Mouse (Mus musculus) gastrocnemius, adult 8-10 months (tissue): ENCODE measurements around the gene Igtp. TPM values are rescaled to one million over a fixed set of nuclear protein-coding genes. Genes with fewer than 3 reads are reported as not detected.
"Not testable (repeated sequence)": the region's sequence is repeated elsewhere in the genome, so short reads cannot be mapped to it uniquely, and the experiment has no call there.

Experiments
- DNase-seq, 2 experiments: peaks; one replicate each; pipeline ENCODE4 v3.0.0; 2022; ENCODE audit warnings: low spot score in 2 of 2
- total RNA-seq, 4 experiments: library from RNA; stranded (reverse); gene quantifications; 2 replicates each; pipeline ENCODE4 v1.2.4; 2022

Gene Igtp
- 1 to 10 TPM; 7.9 to 9.9 (median 8.3) TPM for total RNA-seq

DNA sequence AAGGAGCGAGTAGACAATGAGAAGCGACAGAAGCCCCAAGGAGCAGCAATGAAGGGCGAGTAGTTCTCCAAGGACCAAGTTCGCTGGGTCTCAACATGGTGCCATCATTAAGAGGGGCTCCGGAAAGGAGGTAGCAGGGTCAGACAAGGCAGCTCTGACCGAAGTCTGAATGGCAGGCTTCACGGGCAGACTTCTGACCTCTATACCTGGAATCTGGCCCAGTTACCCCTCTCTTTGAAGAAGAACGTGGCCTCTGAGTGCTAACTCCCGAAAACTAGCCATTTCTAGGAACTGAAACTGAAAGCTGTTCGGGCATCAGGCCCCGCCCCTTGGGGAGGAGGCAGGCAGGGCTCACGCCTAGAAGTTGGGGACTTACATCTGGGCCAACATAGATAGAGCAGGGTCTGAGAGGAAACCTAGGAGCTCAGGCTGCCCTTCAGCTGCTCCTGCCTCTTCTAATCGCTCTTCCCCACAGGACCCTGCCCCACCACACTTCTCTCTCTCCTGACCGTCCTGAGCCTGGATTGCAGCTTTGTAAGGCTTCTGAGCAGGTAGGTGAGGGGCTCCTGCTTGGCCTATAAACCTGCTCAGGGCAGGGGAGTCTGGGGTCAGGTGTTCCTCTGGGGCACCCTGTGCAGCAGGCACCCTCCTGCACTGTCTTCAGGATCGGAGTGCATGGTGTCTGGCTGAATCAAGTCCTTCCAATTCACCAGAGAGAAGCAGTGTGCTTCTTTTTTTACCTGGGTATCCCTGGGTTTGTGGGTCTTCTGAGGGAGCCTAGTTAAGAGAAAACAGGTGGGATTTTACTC lies at the start of gene Igtp, which contains the start of gene Irgm2:
TSS of gene Igtp (plus strand) at position 328 of the 809 bp plus-strand sequence.
TSS of gene Irgm2 (plus strand) at position 390 of the 809 bp plus-strand sequence.
- DNase-seq: peak; percentile 71 to 74

DNA sequence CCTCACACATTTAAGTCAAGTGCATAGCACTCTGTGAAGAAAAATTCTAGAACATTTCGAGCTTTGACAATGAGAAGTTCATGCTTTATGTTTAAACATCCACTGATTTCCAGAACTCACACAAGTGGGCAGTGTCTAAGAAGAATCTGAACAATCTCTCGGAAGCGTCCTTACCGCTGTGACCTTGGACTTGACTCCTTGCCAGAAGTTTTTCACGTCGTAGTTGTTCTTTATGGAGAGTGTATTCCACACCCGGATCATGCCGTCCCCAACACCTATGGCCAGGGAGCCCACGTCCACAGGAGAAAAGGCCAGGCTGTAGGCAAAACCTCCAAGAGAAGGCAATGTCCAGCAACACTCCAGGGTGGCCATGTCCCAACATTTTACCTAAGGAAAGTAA lies 43.9 kb upstream of the Igtp start:
- DNase-seq: no peak

DNA sequence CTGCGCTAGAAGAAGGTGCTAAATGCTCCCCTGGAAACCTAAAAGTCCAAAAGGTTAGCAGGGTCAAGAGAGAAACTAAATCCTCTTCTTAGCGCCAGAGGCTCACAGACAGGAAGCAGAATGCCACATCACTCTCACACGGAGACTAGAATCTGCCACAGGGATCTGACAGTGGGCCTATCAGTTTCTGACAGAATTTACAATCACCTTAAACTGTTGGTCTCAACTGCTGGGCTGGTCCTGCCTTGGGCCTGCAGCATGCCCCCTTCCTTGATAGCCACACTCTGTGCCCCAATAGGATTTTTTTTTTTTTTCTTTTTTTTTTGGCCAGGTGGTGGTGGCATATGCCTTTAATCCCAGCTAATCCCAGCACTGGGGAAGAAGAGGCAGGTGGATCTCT lies 42.5 kb upstream of the Igtp start:
- DNase-seq: no peak

DNA sequence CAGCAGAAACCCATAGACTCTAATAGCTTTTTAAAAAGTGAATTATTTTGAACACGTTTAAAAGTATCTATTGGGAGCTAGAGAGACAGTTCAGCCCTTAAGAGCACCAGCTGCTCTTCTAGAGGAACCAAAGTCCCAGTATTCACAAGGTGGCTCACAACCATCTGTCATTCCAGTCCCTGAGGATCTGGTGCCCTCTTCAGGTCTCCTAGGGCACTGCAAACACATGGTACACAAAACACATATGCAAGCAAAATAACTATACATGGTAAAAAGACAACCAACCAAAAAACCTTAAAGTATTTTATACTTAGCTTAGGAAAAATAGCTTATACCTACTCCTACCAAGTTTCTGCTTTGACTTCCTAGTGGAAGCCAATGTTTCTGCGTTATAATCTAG lies 34.3 kb upstream of the Igtp start:
- DNase-seq: no peak

DNA sequence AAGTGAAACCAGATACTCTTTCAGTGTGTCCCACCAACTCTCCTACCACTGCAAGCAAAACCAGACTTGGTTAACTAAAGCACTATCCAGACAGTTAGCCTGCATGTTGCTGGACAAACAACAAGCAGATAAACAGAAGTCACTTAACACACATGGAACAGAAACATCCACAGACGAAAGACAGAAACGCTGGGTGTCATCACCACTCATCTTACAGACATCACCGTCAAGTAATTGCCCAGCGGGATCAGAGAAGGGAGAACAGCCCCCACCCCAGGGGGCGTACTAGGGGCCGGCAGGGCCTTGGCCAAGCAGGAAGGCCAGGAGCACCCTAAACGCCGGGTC lies 31.6 kb upstream of the Igtp start:
- no peak for DNase-seq

DNA sequence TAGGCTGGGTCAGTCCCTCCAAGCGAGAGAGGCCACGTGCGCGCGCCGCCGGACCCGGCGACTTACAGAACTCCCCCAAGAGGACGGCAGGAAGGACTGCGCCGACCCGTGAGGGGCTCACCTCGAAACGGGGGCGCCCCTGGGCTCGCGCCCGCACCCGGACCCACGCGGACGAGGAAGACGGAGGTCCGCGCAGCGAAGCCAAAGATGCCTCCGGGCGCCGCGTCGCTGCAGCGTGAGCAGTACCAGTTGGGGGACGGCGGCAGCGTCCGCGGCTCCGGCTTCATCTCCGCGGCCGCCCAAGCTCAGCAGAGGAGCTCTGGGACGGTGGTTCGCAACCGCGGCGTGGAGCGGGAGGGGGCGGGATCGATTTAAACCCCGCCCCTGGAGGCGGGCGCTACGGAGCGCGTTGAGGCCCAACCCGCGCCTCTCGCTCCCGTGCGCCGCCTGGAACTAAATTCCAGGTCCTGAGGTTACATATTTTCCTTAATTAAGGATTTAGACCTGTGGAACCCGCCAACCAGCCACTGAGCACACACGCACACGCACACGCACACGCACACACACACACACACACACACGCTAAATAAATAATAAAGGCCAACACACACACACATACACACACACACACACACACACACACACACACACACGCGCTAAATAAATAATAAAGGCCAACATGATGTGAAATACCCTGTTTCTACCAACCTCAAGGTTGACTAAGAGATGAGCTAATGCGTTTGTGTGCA lies 31.0 kb upstream of the Igtp start, which contains the start of gene Gemin5:
TSS of gene Gemin5 (minus strand) at position 373 of the 749 bp plus-strand sequence.
- peak; percentile 69 to 77 for DNase-seq

DNA sequence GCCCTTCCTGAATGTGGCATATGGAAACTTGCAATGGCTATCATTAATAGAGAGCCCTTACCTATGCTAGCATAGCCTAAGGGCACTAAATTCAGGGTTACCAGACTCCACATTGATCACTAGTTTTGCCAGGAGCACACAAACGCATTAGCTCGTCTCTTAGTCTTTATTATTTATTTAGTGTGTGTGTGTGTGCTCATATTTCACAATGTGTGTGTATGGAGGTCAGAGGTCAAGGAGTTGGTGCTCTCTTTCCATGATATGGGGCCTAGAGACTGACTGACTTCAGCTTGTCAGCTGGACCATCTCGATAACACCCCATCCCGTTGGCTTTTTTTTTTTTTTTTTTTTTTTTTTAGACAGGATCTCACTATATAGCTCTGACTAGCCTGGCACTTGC lies 29.7 kb upstream of the Igtp start:
- DNase-seq: no peak

DNA sequence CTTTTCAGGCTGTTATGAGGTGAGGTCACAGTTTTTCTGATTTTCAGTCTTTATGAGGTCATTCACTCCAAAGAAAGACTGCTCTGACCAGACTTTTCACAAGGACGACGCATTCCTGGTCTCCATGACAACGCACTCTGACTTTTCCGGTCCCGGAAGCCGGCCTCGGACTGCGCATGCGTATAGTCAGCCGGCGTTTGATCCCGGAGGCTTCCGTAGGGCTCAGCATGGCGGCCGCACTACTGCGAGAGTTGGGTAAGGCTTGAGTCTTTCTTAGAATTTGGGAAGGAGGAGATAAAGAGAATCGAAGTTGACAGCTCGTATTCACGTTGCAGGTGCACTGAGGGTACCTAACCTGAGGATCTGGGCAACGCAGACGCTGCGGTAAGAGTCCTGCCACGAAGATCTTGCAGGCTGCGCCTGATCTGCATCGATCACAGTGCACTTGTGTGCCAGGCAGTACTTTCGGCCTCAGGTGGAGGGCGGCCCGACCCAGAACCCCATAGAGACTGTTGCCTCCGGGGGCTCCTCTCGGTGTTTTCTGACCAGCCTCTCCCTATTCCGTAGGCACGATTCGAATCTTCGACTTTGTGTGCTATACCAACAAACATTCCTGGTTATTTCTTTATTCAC lies 27.8 kb upstream of the Igtp start, which contains the start of gene Mrpl22:
TSS of gene Mrpl22 (plus strand) at position 203 of the 633 bp plus-strand sequence.
- peak; percentile 87 to 91 for DNase-seq

DNA sequence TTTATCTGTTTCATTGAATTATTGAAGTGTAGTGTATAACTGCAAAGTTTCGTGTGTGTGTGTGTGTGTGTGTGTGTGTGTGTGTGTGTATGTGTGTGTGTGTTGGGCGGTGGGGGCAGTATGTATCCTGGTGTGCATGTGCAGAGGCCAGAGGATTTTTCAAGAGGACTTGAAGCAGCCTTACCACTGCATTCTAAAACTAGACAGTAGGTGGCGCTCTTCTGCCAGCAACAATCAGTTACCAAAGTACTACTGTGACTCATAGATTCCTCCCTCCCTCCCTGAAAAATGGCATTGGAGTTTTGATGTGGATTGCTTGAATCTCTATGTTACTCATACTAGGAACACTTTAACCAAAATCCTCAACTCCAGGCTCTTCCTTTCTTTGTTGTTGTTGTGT lies 19.8 kb upstream of the Igtp start:
- DNase-seq: peak; percentile 68 to 77

DNA sequence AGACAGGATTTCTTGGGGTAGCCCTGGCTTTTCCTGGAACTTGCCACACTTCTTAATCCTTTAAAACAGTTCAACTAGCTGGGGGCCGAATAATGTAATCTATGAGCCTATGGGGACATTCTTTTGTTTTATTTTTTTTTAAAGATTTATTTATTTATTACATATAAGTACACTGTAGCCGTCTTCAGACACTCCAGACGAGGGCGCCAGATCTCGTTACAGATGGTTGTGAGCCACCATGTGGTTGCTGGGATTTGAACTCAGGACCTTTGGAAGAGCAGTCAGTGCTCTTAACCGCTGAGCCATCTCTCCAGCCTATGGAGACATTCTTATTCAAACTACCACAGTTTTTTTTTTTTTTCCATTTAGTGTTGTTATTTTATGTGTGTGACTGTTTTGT lies 19.4 kb upstream of the Igtp start:
- DNase-seq: not testable (repeated sequence)

DNA sequence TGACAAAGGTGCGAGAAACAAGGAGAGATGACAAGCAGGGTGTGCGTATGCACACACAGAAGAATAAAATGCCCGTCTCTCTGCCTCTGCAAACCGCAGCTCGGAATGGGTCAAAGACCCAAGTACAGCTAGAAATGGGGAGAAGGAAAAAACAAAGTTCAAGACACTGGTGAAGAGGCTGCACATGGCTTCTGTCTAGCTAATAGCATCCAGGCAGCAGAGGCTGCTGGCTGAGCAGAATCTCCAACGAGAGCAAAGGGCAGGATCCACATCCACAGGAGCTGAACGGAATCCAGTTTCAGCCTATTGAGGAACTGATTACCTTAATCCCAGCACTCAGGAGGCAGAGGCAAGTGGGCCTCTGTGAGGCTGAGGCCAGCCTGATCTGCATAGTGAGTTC lies 18.6 kb upstream of the Igtp start:
- DNase-seq: no peak

DNA sequence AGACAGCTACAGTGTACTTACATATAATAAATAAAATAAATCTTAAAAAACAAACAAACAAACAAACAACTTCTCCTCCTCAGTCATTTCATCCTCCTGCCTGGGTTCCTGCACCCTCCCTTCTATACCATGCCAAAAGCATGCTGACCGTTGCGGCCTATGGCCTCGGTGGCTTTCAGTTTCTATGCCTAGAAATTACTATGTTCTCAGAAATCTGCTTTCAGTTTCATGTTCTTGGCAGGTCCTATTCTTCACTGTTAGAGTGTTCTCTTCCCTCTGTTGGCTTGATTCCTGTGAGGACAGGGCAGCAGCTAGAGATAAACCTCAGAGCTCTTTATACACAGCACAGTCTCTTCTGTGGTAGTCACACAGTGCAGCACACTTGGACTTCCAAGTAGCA lies 15.8 kb upstream of the Igtp start:
- DNase-seq: no peak

DNA sequence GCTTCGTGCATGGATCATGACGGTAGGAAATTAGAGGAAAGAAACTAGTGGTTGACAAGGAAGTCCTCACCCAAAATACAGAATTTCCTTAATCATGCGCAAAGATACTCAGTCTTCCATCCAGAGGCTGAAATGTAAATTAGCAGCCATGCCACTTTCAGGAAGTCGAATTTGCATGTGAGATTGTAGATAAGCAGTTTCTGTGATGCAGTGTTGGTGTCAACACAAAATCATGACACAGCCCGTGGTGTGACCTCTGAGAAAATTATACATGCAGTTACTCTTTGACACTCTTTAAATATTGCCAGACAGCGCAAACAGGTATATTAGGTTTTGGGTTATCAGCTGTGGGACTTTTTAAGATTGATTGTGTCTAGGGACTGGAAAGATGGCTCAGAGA lies 9.7 kb upstream of the Igtp start:
- DNase-seq: no peak

DNA sequence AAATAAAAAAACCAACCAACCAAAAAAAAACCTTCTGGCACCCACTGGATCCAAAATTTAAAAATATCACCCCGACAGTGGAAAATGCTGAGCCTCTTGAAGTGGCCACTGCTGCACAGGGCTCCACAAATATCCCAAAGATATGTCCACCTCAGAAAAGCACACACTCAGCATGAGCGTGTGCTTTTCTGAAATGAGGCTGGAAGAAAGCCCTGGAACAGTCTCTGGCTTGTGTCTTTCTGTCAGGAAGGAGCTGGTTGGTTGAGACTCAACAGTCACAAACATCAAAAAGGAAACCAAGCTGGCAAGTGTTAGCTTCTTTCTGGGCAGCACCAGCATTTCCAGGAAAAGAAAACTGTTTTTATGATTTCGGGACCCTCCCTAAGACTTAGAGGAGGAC lies 6.0 kb upstream of the Igtp start:
- no peak for DNase-seq

DNA sequence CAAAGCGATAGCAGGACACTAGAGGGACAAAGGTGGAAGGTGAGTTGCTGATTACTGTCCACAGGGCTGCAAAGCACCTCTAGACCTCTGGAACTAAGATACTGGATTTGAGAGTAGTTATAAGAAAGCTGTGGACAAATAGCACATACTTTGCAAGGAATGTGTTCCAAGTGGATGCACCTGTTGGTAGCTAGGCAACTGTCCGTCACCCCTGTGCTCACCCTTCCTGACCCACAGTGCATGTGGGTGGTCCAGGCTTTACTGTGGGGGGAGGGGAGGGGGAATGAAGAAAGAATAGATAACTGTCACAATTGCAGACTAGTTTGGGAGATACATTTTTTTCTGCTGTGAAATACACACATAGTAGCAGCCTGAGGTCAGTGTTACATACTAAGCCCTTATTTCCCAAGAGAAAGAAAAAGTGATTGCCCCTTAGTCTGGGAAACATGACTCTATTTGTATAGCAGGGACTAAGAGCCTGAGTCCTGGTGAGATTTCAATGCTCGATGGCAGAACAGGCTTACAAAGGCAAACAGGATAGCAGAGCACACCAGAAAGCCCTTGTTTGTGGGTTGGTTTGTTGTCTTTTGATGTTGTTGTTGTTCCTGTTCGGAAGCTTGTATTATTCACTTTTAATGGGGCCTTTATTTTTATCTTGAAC lies 5.4 kb upstream of the Igtp start:
- no peak for DNase-seq

DNA sequence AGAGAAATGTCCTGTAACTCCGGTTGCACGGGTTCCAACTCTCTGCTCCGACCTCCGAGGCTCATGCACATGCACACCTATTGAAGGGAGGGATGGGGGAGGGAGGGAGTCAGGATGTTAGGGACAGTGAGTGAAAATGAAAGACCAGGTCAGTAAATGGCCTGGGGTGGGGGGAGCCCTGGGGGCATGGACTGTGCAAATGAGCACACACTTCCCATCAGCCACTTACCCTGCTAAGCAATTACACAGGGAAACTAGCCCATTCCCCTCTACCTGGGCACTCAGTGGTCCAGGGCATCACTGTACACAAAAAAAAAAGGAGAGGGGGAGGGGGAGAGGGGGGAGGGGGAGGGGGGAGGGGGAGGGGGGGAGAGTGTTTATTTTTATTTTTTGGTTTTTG lies 693 bp upstream of the Igtp start:
- no peak for DNase-seq

DNA sequence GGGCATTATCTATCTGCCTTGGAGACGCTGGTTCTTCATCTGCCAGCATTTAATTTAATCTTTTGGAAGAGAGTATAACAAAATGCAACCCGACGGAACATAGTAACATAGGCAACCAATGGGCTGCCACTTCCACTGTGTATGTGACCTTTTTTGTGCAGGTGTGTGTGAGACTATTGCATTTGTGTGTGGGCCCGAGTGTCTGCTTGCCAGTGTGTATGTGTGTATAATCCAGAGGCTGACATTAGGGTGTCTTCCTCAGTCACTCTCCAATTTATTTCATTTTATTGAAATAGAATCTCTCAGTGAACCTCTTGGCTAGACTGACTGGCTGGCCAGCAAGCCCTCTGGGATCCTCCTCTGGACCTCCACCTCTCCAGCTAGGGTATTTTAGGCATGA lies 870 bp downstream of the Igtp start:
- no peak for DNase-seq

DNA sequence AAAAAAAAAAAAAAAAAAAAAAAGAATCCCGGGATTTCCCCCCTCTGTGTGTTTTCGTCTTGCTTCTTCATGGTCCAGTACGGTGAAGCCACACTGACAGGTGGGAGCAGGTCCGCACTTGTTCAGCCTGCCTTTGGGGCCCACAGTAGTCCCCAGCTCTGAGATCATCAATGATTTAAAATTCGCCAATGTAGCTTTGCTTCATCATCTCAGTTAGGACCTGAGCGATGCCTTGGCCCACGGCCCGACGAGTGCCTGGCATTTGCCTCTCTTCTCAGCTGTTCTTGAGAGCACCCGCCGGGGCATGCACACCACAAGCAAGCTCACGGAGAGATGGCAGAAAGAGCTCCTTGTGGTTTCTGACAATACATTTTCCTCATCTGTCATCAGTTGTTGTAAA lies 1.7 kb downstream of the Igtp start:
- no peak for DNase-seq

DNA sequence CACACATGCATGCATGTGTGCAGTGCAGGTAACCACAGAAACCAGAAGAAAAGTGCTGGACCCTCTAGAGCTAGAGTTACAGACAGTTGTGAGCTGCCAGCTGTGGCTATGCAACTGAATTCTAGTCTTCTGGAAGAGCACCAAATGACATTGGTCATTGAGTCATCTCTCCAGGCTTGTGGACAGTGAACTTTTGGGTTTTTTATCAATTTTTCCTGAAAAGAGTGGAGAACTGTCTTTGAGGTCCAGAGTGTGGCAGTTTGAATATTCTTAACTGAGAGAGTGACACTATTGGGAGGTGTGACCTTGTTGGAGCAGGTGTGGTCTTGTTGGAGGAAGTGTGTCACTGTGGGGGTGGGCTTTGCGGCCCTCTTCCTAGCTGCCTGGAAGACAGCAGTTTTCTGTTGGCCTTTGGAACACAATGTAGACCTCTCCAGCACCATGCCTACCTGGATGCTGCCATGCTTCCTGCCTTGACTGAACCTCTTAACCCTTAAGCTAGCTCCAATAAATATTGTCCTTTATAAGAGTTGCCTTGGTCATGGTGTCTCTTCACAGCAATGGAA lies 11.0 kb downstream of the Igtp start:
- DNase-seq: no peak

DNA sequence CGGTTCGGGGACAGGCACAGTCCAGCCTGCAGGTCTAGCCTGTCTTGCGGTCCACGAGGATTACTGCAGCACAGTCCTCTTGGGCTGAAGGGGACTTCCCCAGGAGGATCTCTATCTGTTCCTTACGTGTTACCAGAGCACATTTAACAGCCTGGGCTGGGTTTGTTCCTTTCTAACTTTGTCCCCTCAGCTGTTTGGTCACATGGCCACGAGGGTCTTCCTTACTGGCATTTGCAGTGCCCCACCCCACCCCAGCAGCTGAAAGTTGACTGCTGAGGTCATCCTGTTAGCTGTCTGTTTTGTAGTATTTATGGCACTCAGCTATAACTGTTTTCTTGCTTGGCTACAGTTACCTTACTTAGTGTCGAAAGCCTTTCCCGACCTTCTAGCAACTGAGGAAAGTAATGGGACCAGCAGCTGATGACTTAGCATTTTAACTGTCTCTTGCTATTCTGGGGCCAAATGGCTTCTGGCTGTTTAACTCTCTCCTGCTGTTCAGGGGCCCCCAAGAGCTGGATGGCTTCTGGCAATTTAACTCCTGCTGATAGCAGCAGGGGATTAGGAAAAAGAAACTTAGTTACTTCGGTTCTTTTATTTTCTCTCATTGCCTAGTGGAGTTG lies 11.8 kb downstream of the Igtp start:
- peak in 1 of 2 experiments; percentile 39 for DNase-seq

DNA sequence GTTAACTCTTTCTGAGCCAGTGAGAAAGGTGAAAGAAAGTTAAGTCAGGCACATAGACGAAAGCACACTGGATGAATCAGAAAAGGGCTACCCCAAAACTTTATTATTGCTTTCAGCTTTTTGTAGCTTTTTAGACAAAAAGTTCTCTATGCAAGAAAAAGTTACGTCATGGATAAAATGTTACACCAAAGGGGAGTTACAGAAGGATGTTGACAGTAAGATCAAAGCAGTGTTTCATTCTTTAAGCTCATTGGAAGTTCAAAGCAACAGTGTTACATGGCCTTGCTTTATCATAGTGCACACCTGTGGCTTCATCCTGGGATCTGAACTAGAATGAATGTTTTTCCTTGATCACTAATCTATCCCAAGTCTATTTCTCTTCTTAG lies 12.3 kb downstream of the Igtp start:
- no peak for DNase-seq
